Mouse (Mus musculus) embryonic facial prominence, embryonic 13.5 days (tissue): Measurements from ENCODE around the gene Gm2832. TPM values are rescaled to one million over a fixed set of nuclear protein-coding genes. Genes with fewer than 3 reads are reported as not detected.
"Not testable (repeated sequence)": the region's sequence is repeated elsewhere in the genome, so short reads cannot be mapped to it uniquely, and the experiment has no call there.

Experiments used
- ATAC-seq: fragments of 200-750 bp; cut with Nextera tagmentation; 2 replicates; pipeline ENCODE4 v1.8.0; 2017; ENCODE audit warnings: low read depth; ENCODE audit not compliant: insufficient number of reproducible peaks, insufficient read depth, low FRiP score, low TSS enrichment
- H3K27ac ChIP-seq: fragments of 300-500 bp; sonication (generic); 2 replicates; pipeline ENCODE4 v1.5.1; 2015; ENCODE audit warnings: moderate library complexity, mild to moderate bottlenecking, inconsistent platforms
- H3K27me3 ChIP-seq: fragments of 300-500 bp; sonication (generic); 2 replicates; pipeline ENCODE4 v1.6.1; 2015; ENCODE audit warnings: mild to moderate bottlenecking, inconsistent platforms
- H3K36me3 ChIP-seq: fragments of 300-500 bp; sonication (generic); 2 replicates; pipeline ENCODE4 v1.6.1; 2015; ENCODE audit warnings: mild to moderate bottlenecking, inconsistent platforms
- H3K4me1 ChIP-seq: fragments of 300-500 bp; sonication (generic); 2 replicates; pipeline ENCODE4 v1.6.1; 2015; ENCODE audit warnings: inconsistent platforms
- H3K4me2 ChIP-seq: fragments of 300-500 bp; sonication (generic); 2 replicates; pipeline ENCODE4 v1.6.1; 2015; ENCODE audit warnings: moderate library complexity, mild to moderate bottlenecking, inconsistent platforms
- H3K4me3 ChIP-seq: fragments of 300-500 bp; sonication (generic); 2 replicates; pipeline ENCODE4 v1.5.1; 2015; ENCODE audit warnings: mild to moderate bottlenecking, inconsistent platforms
- H3K9ac ChIP-seq: fragments of 300-500 bp; sonication (generic); 2 replicates; pipeline ENCODE4 v1.6.1; 2015; ENCODE audit warnings: mild to moderate bottlenecking, inconsistent platforms
- H3K9me3 ChIP-seq: fragments of 300-500 bp; sonication (generic); 2 replicates; pipeline ENCODE4 v1.6.1; 2016; ENCODE audit warnings: inconsistent platforms
- WGBS: fragments of 180-500 bp; shearing (Covaris S2); methylation state at CpG from one replicate; pipeline ENCODE4 v1.1.7; 2015; ENCODE audit warnings: mixed read lengths; 5-methylcytosine and 5-hydroxymethylcytosine counted together
- polyA plus RNA-seq: library from polyadenylated mRNA; unstranded; fragments of >200 nt; fragmentation: Nextera tagmentation; extraction: Ambion mirVana; gene quantifications from 2 replicates; pipeline ENCODE4 v1.2.1, GENCODE M21; 2015

Gm2832 gene
- 0.30 and 0.58 TPM in 2 replicates for polyA plus RNA-seq

DNA sequence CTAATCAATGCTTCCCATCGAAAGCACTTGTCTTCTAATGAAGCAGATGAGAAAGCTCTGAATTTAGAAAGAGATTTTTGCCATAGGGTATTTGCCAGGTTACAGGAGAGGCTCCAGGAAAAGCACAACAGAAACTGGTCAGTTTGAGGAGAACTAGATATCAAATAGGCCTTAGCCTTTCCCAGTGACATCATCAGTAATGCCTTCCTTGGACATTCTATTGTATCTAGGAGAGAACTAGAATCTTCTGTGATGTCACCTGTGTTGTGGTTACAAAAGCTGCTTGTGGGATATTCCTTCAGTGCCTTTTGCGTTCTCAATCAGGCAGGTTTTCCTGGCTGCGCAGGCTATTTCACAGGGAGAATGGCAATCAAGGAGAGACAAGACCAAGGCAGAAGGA is at the start of gene Gm2832:
Gm2832 (plus strand) TSS at position 301 of the 400 bp plus-strand sequence.
- H3K9me3 ChIP-seq, H3K9ac ChIP-seq, H3K4me1 ChIP-seq, ATAC-seq, H3K4me2 ChIP-seq, H3K4me3 ChIP-seq, H3K36me3 ChIP-seq, H3K27ac ChIP-seq, H3K27me3 ChIP-seq: not testable (repeated sequence)
- 90% methylated on average over 2 of the region's 3 CpGs for WGBS

DNA sequence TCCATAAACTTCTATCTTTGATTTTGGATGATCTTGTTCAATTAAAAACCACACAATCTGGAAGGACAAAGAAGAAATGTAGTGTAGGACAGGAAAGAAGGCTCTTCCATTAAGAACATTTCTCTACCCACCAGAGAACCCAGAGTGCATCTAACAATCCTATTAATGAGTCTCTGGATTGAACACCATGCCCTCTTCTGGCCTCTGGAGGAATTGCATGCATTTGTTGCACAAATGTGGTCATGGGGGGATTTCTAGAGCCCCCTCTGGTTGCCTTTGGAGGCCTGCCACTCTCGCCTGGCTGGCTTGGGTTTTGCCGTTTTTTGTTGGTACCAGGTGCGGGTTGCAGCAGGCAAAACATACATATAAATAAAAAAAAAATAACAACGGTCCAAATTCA is 15.3 kb upstream of the Gm2832 start:
- not testable (repeated sequence) for H3K27me3 ChIP-seq, H3K36me3 ChIP-seq, H3K9me3 ChIP-seq, H3K4me1 ChIP-seq, H3K27ac ChIP-seq, ATAC-seq, H3K4me3 ChIP-seq, H3K9ac ChIP-seq, H3K4me2 ChIP-seq
- WGBS: 36% methylated on average over 4 of the region's 4 CpGs

DNA sequence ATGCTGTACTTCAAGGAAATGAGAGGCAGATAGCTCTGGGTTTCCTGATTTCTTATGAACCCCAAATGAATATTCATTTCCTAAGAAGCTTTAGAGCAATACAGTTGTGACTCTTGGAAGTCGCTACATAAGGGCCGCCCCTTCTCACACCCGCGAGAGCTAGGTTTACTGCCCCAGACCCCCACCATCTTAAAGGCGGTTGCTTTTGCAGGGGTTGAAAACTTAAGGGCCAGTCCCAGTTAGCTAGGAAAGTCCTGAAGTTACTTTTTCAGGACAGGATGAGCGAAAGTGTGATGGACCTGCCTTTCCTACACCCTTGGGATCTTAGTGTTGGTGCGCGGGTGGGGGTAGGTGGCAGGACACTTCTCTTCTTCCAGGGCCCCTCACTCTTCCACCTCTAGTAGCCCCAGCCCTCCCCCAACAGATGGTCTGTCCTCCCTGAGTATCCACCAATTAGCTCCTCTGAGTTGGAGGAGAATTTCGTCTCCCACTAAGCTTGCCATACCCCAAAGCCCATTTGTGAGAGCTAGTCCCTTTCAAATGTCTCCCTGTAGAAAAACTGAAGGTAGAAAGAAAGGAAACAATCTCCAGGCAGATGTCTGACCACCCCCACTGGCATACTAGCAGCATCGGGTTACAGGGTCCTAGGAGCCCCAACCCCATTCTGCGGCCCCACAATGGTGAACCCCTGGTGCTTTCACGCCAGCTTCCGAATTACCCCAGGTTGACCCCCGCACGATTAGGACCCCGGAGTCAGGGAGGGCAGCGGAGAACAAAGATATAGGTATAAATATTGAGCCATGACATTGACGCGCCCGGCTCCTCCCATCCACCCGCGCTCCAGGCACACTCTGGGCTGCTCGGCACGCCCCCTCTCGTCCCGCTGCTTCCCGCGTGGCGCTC is 14.5 kb upstream of the Gm2832 start:
- ATAC-seq: 0 out of 2 replicates have a peak, but pooled peaks have one; percentile 52
- not testable (repeated sequence) for H3K9me3 ChIP-seq, H3K4me1 ChIP-seq, H3K36me3 ChIP-seq, H3K27me3 ChIP-seq, H3K27ac ChIP-seq, H3K9ac ChIP-seq
- peak overlapping the region; percentile 56 for H3K4me2 ChIP-seq
- H3K4me3 ChIP-seq: peak overlapping the region; percentile 34
- 5% methylated on average over 27 of the region's 29 CpGs for WGBS

DNA sequence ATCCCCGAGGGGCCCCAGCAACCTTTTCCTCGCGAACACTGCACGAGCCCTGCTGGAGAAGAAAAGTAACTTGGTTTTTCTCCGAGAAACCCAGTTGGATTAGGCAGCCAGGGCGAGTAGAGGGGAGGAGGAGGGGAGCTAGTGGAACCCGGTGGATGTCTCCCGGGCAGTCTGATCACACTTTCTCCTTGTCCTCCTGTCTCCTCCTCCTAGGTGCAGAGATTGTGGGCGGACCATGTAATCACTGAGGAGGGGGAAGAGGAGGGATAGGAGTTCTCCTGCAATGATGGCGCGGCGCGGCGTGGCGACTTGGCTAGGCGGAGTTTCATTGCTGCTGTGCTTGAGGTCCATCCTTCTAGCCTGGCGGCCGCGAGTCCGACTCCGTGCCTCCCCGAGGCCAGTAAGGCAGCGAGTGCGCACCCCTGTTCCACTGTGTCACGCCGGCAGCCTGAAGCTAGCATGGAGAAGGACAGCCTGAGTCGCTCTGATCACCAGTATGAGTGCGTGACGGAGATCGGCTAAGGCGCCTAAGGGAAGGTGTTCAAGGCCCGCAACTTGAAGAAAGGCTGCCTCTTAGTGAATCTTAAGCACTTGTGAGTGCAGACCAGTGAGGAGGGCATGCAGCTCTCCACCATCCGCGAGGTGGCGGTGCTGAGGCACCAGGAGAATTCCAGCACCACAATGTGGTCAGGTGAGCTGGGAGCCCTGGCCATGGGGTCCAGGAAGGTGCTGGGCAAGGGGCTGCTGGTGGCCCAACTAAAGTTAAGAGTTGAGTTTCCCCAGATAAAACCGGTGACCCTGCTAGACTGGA is 13.6 kb upstream of the Gm2832 start:
- WGBS: 1% methylated on average over 27 of the region's 36 CpGs
- H3K9me3 ChIP-seq, H3K4me1 ChIP-seq, H3K9ac ChIP-seq, H3K36me3 ChIP-seq, H3K27me3 ChIP-seq, H3K27ac ChIP-seq: not testable (repeated sequence)
- Histone ChIP-seq H3K4me2 (peak overlapping the region; percentile 56), H3K4me3 (peak overlapping the region; percentile 34)
- peak; percentile 62; the same call in 1 of the 2 replicates for ATAC-seq

DNA sequence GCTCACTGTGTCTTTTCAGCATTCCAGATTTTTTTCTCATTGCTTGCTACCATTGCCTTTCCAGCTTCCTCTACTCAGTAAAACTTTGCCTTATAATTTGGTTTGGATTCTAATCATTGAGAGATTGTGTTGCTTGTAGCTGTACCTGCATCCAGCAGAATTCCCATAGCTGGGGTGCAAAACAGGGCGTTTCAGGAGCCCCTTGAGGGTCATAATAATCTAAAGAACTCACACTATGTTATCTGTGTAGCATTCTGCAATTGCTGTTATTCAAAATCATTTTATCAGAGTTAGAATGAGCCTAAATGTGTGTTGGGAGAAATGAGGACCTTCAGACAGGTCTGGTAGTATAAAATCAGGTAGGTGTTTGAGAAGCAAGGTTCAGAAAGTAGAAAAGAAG is 7.4 kb downstream of the Gm2832 start:
- not testable (repeated sequence) for H3K27me3 ChIP-seq, H3K36me3 ChIP-seq, H3K27ac ChIP-seq, H3K9ac ChIP-seq, H3K4me1 ChIP-seq, H3K4me3 ChIP-seq, H3K9me3 ChIP-seq, H3K4me2 ChIP-seq, ATAC-seq
- WGBS: 33% methylated on average over 1 of the region's 1 CpGs

Other genes with a start within 250 kb of the Gm2832 start
- gene Dydc2, start 209.6 kb upstream of the Gm2832 start, polyA plus RNA-seq: not detected in 2 replicates
- gene Dydc1, start 205.9 kb upstream of the Gm2832 start, polyA plus RNA-seq: not detected in 2 replicates
- gene Mat1a, start 173.8 kb upstream of the Gm2832 start, polyA plus RNA-seq: 0.83 TPM in 1 of 2 replicates, not detected in the other
- gene Sftpa1, start 147.0 kb upstream of the Gm2832 start, polyA plus RNA-seq: not detected in 2 replicates
- not detected in 2 replicates for gene Mbl1, start 127.3 kb upstream of the Gm2832 start, polyA plus RNA-seq
- not detected in 2 replicates for gene Sftpd, start 93.7 kb upstream of the Gm2832 start, polyA plus RNA-seq
- not detected in 2 replicates for gene Gm5798, start 69.8 kb downstream of the Gm2832 start, polyA plus RNA-seq
- gene Gm7945, start 107.6 kb downstream of the Gm2832 start, polyA plus RNA-seq: not detected in 2 replicates
- gene Gm6482, start 129.5 kb downstream of the Gm2832 start, polyA plus RNA-seq: not detected in 2 replicates
- not detected in 2 replicates for gene Gm7954, start 174.7 kb downstream of the Gm2832 start, polyA plus RNA-seq
- not detected in 2 replicates for gene Gm3486, start 210.7 kb downstream of the Gm2832 start, polyA plus RNA-seq